Mouse (Mus musculus): ENCODE measurements at regions not wholly inside any gene's neighbourhood (a gene's known extent, or its start where the extent isn't known, plus 50 kb on each side); places are given as distances from the start of the nearest gene placed in this dataset.
A peak's percentile ranks its signal among the peaks of the same experiment; 100 is the strongest.

DNA sequence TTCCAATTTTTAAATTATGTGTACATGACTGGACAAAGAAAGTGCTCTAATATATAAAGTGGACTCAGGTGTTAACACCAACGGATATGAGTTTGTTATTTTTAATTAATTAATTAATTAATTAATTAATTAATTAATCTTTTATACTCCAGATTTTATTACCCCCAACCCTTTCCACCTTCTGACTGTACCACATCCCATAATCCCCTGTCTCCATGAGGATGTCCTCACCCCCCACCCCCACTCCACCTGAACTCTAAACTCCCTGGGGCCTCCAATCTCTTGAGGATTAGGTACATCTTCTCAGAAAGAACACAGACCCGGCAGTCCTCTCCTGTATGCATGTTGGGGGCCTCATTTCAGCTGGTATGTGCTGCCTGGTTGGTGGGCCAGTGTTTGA, 182.8 kb downstream of the Rassf9 start:
- DNase-seq: no peak

DNA sequence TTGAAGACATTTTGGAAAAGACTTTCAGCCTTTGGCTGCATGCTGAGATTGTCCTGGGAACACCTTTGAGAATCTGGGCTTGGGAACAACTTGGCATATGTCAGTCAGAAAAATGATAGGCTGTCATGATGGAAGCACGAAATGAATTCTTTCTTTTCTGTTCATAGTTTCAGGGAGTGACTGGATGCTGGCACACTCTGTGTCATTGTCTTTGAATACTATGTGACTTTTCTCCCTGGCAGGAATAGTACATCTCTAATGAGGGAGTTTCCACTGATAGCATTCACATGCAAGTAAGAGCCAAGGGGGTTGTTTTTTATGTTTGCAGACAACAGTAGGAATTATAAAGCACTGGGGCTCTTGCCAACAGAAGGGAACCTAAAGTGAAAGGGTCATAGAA, 177.9 kb downstream of the Rassf9 start:
- DNase-seq: peak; percentile 90

DNA sequence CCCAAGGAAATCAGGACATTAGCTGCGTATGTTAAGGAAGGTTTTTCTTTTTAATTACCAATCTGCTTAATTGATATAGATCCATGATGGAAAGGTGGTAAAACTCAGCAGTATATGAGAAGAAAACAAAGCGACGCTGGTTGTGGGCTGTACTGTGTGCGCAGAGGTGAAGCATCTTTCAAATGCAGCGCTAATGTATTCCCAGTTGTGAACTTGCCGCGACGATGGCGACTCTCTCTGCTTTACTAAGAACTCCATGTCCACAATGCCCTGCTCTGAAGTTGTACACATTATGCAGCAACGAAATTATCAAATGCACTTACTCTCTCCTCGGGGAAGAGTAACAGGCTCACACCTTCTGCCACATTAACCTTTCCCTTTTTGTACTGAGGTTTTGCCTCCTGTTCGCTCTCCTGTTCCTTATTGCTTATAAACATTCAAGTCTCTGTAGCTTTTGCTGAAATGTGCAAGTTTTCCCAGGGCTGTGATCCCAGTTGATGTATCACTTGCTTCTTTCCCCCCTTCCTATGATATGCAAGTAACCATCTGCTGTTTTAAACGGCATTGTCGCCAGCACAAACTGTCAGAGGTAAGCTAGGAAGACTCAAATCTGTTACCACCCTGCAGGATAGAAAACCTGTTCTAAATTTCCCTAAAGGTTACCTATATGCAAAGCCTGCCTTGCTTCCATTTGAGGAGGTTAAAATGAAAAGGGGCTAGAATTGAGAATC, 174.8 kb downstream of the Rassf9 start:
- DNase-seq: peak; percentile 80

DNA sequence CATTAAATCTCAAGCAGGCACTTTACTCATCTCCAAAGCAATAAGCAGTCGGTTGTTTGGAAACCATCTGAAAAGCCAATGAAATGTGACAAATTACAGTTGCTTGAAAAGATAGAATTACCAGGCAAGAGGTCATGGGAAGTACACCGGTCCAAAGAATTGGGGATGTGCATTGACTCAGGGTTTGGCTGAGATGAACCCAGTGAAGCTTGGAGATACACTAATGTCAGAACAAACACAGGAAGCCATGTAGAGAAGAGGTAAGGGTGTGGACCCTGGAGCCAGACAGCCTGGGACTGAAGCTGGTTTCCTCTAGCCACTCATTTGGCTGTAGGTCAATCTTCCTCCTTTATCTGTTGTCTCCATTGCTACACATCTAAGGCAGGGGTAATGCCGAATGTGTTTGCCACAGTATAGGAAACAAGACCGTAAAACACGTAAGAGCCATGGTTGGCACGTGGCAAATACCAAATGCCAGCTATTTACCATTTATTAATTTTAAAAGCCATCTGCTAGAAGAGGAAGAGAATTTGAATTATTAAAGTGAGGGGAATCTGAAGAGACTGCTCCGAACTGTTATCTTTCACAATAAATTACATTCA, 173.9 kb downstream of the Rassf9 start:
- peak; percentile 97 for DNase-seq

DNA sequence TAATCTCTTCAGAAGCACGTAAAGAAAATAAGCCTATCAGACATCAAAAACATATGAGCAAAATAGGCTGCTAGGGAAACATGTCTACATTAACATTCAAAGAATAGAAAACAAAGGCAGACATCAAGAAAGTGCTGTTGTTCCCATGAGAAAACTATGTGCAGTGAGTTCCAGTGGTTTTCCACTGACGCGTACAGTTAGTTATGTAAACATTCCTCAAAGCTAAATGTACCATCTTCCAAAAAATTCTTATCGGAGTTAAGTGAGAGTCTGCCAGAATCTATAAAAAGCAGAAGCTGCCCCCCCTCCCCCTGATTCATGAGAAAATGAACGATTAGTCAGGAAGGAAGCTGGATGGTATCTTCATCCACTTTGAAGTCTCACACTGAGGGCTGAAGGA, 155.3 kb downstream of the Rassf9 start:
- no peak for DNase-seq

DNA sequence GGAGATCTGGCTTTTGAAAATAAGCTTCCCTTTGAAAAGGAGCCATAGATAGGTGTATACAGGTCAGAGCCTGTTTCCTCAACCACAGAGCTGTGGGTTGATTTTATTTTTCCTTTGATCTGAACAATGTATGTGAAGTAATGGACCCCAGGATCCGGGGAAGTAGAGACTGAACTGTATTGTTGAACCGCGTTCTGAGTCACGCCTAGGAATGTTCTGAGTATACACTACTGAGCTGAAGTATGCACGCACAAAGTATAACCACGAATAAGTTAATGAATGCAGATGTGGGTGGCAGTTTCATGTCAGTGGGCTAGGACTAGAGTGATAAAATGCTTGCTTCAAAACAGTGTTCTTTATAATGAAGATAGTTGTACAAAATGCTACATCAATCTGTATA, 147.7 kb downstream of the Rassf9 start:
- DNase-seq: no peak

DNA sequence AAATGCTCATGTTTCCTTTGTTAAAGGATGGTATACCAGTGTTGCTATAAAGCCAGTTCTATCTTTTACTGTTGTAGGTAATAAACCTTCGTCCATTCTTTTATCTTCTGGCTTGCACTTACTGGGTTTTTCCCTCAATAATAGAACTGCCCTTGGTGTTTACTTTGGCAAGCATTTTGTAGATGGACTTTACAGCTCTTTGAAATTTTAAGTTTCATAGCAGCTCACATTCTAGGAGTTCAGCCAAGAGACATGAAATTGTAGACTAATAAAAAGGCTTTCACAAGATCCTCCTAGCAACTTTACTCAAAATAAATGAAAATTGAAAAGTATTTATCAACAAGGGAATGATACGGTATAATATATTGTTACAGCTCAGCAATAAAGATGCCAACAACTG, 124.5 kb downstream of the Rassf9 start:
- no peak for DNase-seq

DNA sequence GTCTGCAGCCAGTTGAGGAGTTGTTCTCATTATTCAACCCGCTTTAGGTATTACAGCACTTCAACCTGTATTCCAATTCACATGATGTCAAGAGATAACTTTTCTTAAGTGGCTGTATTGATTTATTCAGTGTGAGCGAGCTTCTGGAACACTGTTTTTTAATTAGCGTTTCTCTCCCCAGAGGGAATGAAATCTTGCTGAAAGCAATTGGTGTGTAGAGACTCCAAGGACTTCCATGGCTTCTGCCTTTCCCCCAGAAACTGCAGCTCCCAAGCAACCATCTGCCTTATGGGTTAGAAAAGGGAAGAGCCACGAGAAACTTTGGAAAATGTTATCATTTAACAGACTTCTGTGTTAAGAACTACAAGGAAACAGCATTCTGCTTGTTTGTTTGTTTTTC, 121.4 kb downstream of the Rassf9 start:
- DNase-seq: no peak

DNA sequence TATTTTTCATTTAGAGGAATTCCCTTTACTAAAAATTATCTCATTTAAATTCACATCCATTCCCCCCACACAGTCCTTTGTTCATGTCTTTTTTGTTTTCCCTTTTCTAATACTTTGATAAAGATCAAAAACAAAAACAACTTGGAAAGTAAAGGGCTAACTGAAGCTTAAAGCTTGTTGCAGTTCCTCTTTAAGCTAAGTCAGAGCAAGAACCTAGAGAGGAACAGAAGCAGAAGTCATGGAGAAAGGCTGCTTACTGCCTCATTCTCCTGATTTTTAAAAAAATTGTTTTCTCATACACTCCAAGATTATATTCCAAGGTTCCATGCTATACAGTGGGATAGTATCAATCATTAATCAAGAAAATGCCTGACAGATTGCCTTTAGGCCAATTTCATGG, 116.6 kb downstream of the Rassf9 start:
- no peak for DNase-seq

DNA sequence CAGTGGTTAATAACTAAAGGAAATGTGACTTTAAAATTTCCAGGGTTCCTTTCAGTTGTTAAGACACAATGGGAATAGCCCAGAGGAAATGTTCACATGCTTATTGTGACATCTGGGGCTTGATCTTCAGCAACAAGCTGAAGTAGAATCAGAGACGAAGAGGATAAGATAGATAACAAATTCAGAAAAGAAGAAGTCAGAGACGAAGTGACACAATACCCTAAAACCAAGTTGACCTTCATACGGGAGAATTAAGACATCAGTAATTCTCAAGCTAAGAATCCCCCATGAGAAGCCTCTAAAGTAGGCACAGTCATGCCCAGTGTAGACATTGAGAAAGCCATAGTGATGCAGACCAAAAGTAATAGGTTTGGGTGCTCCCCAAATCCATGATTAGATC, 111.9 kb downstream of the Rassf9 start:
- no peak for DNase-seq

DNA sequence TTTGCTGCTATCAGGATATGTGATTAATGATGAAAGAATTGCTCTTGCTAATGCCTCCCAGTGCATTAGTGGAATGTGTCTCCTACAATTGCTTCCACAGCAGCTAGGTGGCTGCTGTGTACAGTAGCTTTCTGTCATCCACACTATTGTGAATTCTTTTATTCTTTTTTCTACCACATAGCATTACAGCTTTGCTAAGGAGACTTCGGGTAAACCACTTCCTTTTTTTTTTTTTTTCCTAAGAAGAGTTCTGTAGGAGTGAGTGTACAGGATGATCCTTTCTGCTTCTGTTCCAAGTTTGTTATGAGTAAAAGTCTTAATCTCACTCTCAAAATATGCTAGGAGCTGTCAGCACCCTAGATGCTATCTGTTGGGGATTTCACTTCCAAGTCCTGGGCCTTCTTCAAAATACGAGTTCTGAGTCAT, 110.6 kb downstream of the Rassf9 start:
- DNase-seq: no peak

DNA sequence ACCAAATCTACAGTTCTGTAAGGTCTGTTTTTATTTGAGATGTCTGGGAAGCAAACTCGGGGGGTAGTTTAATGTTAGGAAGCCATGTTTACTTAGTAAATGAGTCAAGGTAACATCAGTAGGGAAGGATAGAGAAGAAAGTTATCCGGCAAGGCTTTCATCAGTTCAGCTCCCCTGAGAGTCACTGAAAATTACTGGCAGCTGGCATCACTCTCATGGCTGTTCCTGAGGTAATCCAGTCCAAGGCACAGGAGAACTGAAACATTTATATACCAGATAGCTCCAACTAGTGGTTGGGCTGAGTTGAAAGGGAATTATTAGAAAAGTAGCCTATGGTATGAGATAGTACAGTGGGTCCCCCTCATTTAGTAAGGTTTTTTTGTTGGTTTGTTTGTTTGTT, 106.7 kb downstream of the Rassf9 start:
- no peak for DNase-seq

DNA sequence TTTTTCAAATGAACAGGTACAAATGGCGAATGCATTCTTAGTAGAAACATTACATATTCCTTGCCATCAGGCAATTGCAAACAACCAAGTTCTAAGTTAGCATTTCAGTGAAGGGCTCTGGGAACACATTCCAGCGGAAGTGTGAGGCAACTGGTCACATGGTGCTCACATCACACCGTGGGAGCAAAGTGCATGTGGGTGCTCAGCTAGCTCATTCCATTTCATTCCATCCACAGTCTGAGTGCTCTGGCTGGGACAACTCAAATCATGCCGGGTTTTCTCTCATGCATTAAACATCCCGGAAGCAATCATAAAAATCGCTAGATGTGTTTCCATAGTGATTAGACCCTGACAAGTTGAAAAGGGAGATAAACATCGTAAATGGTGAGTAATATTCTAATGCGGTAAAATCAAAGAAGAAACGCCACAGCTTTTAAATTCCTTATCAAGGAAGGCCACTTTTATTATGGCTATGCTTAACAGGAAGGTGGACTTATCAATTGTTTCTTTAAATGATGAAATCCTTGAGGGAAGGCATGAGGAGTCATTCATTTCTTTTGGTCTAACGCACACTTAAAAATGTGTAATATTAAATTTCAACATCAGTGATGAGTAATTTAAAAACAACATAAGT, 104.1 kb downstream of the Rassf9 start:
- no peak for DNase-seq

Data from heart, adult 11 months (tissue).